Mouse (Mus musculus) forebrain, postnatal 0 days (tissue): Measurements from ENCODE around the gene Plxdc2. TPM values are rescaled to one million over a fixed set of nuclear protein-coding genes. Genes with fewer than 3 reads are reported as not detected.

Experiments used
- ATAC-seq: fragments of 200-750 bp; cut with Nextera tagmentation; 2 replicates; pipeline ENCODE4 v1.8.0; 2017; ENCODE audit warnings: mild to moderate bottlenecking, moderate library complexity
- DNase-seq: peaks from one replicate; pipeline ENCODE4 v3.0.0-alpha.2; 2015
- H3K27ac ChIP-seq: fragments of 300-500 bp; sonication (generic); 2 replicates; pipeline ENCODE4 v1.5.1; 2014; ENCODE audit warnings: low read depth, mild to moderate bottlenecking, antibody characterized with exemption, low read length, moderate library complexity, mixed read lengths
- H3K27me3 ChIP-seq: fragments of 300-500 bp; sonication (generic); 2 replicates; pipeline ENCODE4 v1.6.1; 2014; ENCODE audit warnings: mild to moderate bottlenecking, low read length, mixed read lengths; ENCODE audit not compliant: insufficient read depth
- H3K36me3 ChIP-seq: fragments of 300-500 bp; sonication (generic); 2 replicates; pipeline ENCODE4 v1.6.1; 2014; ENCODE audit warnings: mild to moderate bottlenecking, moderate library complexity; ENCODE audit not compliant: insufficient read depth
- H3K4me1 ChIP-seq: fragments of 300-500 bp; sonication (generic); 2 replicates; pipeline ENCODE4 v1.6.1; 2014; ENCODE audit warnings: antibody characterized with exemption; ENCODE audit not compliant: insufficient read depth
- H3K4me2 ChIP-seq: fragments of 300-500 bp; sonication (generic); 2 replicates; pipeline ENCODE4 v1.6.1; 2014; ENCODE audit warnings: low read depth, mild to moderate bottlenecking, moderate library complexity
- H3K4me3 ChIP-seq: fragments of 300-500 bp; sonication (generic); 2 replicates; pipeline ENCODE4 v1.5.1; 2014; ENCODE audit warnings: low read depth, low read length, mixed read lengths
- H3K9ac ChIP-seq: fragments of 300-500 bp; sonication (generic); 2 replicates; pipeline ENCODE4 v1.6.1; 2014; ENCODE audit warnings: mild to moderate bottlenecking
- H3K9me3 ChIP-seq: fragments of 300-500 bp; sonication (generic); 2 replicates; pipeline ENCODE4 v1.6.1; 2016; ENCODE audit warnings: low read length
- CTCF ChIP-seq: sonication (generic); IDR thresholded peaks from 2 replicates; pipeline ENCODE4 v1.5.1; 2016; ENCODE audit warnings: antibody characterized with exemption, control low read depth, low read depth
- WGBS: fragments of 180-500 bp; shearing (Covaris S2); extraction: QIAGEN DNeasy Blood & Tissue Kit; methylation state at CpG from one replicate; pipeline ENCODE4 v1.1.7; 2014; 5-methylcytosine and 5-hydroxymethylcytosine counted together
- polyA plus RNA-seq: library from polyadenylated mRNA; unstranded; fragments of >200 nt; fragmentation: Nextera tagmentation; extraction: Ambion mirVana; gene quantifications from 2 replicates; pipeline ENCODE4 v1.2.1, GENCODE M21; 2015
- total RNA-seq: library from RNA; depleted of rRNA; stranded (reverse); fragments of >200 nt; gene quantifications from 2 replicates; pipeline ENCODE4 v1.2.3, GENCODE M21; 2014

The Plxdc2 gene
- total and polyA plus RNA-seq, 2 experiments from 2014 or later, result 20.8 to 23.6 TPM

DNA sequence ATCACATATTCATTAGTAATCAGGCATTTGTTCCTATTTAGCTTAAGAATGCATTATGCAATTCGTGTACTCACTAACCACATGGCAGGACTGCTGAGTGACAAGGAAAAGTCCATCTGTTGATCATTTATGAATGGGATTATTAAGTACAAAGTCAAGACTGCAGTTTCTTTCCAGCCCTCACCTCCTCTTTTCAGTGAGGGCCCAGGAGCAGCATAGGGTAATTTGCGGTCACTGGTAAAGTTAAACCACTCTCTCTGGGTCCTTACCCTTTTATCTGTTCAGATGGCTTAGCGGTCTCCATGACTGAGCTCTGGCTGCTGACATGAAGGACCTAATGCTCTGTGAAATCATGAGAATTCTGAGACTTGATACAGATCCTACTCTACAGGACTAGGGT, 248.2 kb downstream of the Plxdc2 start:
- no peak overlapping the region for H3K9ac ChIP-seq
- H3K36me3 ChIP-seq, result no peaks in the 10 kb centered on the region
- DNase-seq, result no peak
- ATAC-seq, result no peak
- no peaks in the 10 kb centered on the region for H3K4me1 ChIP-seq
- no peak overlapping the region for H3K4me2 ChIP-seq
- 73% methylated on average over 3 of the region's 3 CpGs for WGBS
- H3K4me3 ChIP-seq, result no peak overlapping the region
- H3K27ac ChIP-seq, result no peak overlapping the region
- no peaks in the 10 kb centered on the region for H3K27me3 ChIP-seq
- no peak for TF ChIP-seq CTCF
- no peaks in the 10 kb centered on the region for H3K9me3 ChIP-seq

DNA sequence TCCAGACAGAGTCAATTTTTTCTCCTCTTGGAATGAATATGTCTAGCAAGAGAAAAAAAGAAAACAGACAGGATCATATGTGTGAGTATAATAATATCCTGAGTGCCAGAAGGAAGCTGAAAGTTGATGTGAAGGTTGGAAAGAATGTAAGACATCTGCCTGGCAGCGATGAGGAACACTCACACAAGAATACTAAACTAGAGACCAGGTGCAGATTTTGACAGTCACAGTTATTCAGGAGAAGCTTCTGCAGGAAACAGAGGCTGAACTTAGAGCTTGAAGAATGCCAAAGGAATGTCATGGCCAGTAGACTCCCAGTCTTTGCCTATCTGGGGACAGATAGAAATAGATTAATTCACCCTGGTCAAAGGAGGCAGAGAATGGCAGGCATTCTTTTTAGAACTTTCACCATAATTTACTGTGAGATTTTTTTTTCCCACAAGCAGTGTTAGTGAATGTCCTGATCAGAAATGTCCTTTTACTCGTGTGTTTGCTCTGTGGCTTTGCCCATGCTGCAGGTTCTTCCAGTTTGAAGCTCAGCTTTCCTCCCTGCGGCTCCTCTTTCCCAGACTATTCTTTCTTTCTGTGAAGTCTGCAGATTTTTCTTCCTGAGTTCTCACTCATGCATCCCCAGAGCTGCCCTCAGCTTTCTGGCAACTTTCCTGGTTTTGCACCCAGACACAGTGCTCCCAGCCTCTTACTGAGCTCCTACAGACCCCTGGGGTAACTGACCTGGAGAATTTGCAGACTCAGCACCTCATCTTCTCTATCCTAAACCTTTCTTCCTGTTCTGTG, 251.9 kb downstream of the Plxdc2 start:
- H3K9me3 ChIP-seq, result no peaks in the 10 kb centered on the region
- no peaks in the 10 kb centered on the region for H3K36me3 ChIP-seq
- H3K4me2 ChIP-seq, result no peak overlapping the region
- H3K27ac ChIP-seq, result no peak overlapping the region
- TF ChIP-seq CTCF, result no peak
- H3K27me3 ChIP-seq, result no peaks in the 10 kb centered on the region
- ATAC-seq (peak; percentile 59), DNase-seq (peak; percentile 10)
- no peak overlapping the region for H3K4me3 ChIP-seq
- 62% methylated on average over 3 of the region's 3 CpGs for WGBS
- no peaks in the 10 kb centered on the region for H3K4me1 ChIP-seq
- H3K9ac ChIP-seq, result no peak overlapping the region

DNA sequence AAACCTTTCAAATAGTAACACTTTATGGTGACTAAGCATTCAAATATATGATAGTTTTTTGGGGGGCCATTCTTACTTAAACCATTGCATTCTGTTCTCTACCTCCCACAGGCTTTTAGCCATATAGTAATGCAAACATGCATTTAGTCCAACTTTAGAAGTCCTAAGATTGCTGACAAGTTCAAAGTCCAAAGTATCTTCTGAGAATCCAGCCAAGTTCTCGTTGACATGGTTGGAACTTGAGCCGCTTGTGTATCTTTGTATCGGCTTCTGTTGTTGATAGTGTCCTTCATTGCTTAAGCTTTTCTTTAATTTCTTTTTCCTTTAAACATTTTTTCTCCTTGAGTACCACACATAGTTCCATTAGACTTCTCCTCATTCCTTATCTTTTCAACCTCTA, 286.0 kb downstream of the Plxdc2 start:
- no peaks in the 10 kb centered on the region for H3K4me1 ChIP-seq
- no peaks in the 10 kb centered on the region for H3K36me3 ChIP-seq
- H3K4me2 ChIP-seq, result no peak overlapping the region
- DNase-seq (no peak), ATAC-seq (no peak)
- over 99% methylated on average over 3 of the region's 3 CpGs for WGBS
- TF ChIP-seq CTCF, result no peak
- H3K9me3 ChIP-seq, result no peaks in the 10 kb centered on the region
- no peaks in the 10 kb centered on the region for H3K27me3 ChIP-seq
- no peak overlapping the region for H3K4me3 ChIP-seq
- no peak overlapping the region for H3K27ac ChIP-seq
- no peak overlapping the region for H3K9ac ChIP-seq

GRCm38 (mm10) chr2:16651713-16652112, 295.6 kb downstream of the Plxdc2 start:
- H3K9me3 ChIP-seq, result no peaks in the 10 kb centered on the region
- WGBS, result 92% methylated on average over 2 of the region's 2 CpGs
- no peaks in the 10 kb centered on the region for H3K4me1 ChIP-seq
- H3K36me3 ChIP-seq, result no peaks in the 10 kb centered on the region
- no peak overlapping the region for H3K4me3 ChIP-seq
- H3K9ac ChIP-seq, result no peak overlapping the region
- H3K27me3 ChIP-seq, result no peaks in the 10 kb centered on the region
- no peak for TF ChIP-seq CTCF
- DNase-seq, result no peak
- no peak for ATAC-seq
- H3K4me2 ChIP-seq, result no peak overlapping the region
- no peak overlapping the region for H3K27ac ChIP-seq

DNA sequence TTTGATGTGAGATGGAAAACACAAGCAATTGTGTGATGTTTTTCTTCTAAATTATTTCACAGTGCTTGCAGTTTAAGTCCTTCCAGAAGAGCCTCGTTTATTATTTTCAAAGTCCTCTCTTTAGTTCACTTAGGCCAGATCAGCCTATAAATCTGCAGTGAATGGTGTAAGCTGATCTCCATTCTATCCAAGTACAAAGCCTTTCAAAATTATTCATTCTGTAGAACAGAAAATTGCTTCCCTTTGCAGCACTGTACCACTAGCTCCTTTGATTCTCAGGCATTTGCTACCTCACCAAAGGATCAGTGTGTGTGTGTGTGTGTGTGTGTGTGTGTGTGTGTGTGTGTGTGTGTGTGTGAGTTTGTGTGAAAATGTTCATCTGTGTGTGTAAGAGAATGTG, 308.4 kb downstream of the Plxdc2 start:
- H3K4me1 ChIP-seq, result no peaks in the 10 kb centered on the region
- H3K36me3 ChIP-seq, result no peaks in the 10 kb centered on the region
- H3K9ac ChIP-seq, result no peak overlapping the region
- no peak for ATAC-seq
- no peak overlapping the region for H3K27ac ChIP-seq
- no peak overlapping the region for H3K4me2 ChIP-seq
- no peaks in the 10 kb centered on the region for H3K27me3 ChIP-seq
- H3K4me3 ChIP-seq, result no peak overlapping the region
- WGBS, result 2% methylated on average over 1 of the region's 1 CpGs
- no peak for TF ChIP-seq CTCF
- no peaks in the 10 kb centered on the region for H3K9me3 ChIP-seq
- DNase-seq, result no peak

- Histone ChIP-seq H3K4me1 (no peaks in the 10 kb centered on the region), H3K27me3 (no peaks in the 10 kb centered on the region), H3K9ac (no peak overlapping the region), H3K27ac (no peak overlapping the region), H3K4me3 (no peak overlapping the region), H3K9me3 (no peaks in the 10 kb centered on the region), H3K4me2 (no peak overlapping the region), H3K36me3 (no peaks in the 10 kb centered on the region)
- no peak for ATAC-seq
- WGBS, result 70% methylated on average over 1 of the region's 1 CpGs
- TF ChIP-seq CTCF, result no peak
- DNase-seq, result peak; percentile 11
Observed at GRCm38 (mm10) chr2:16668391-16668790, 312.3 kb downstream of the Plxdc2 start.

- Histone ChIP-seq H3K4me3 (no peak overlapping the region), H3K4me2 (no peak overlapping the region), H3K9me3 (no peaks in the 10 kb centered on the region), H3K27me3 (no peaks in the 10 kb centered on the region), H3K36me3 (no peaks in the 10 kb centered on the region), H3K9ac (no peak overlapping the region), H3K27ac (no peak overlapping the region), H3K4me1 (no peaks in the 10 kb centered on the region)
- DNase-seq, result no peak
- 98% methylated on average over 3 of the region's 3 CpGs for WGBS
- TF ChIP-seq CTCF, result no peak
- no peak for ATAC-seq
Observed at GRCm38 (mm10) chr2:16682905-16683304, 326.8 kb downstream of the Plxdc2 start.
